Mouse (Mus musculus) urinary bladder, adult 2 months (tissue): ENCODE measurements around the gene Zfp507. TPM values are rescaled to one million over a fixed set of nuclear protein-coding genes. Genes with fewer than 3 reads are reported as not detected.

Experiments
- DNase-seq: peaks from one replicate; pipeline ENCODE4 v3.0.0; 2022; ENCODE audit warnings: low spot score
- polyA plus RNA-seq: library from polyadenylated mRNA; depleted of rRNA; stranded (reverse); fragments of >200 nt; gene quantifications from 2 replicates; pipeline ENCODE4 v1.2.3, GENCODE M21; 2012

Gene Zfp507
- polyA plus RNA-seq, 1 experiment, result 11.5 TPM

GRCm38 (mm10) chr7:35782252-35782651 lies 20.6 kb downstream of the Zfp507 start:
- no peak for DNase-seq

- no peak for DNase-seq
Observed at GRCm38 (mm10) chr7:35774127-35774526, 28.7 kb downstream of the Zfp507 start.

- no peak for DNase-seq
Observed at GRCm38 (mm10) chr7:35772347-35772746, 30.5 kb downstream of the Zfp507 start.

GRCm38 (mm10) chr7:35771106-35771505 lies 31.7 kb downstream of the Zfp507 start:
- no peak for DNase-seq

- no peak for DNase-seq
Observed at GRCm38 (mm10) chr7:35770122-35770521, 32.7 kb downstream of the Zfp507 start.

- DNase-seq, result no peak
Observed at GRCm38 (mm10) chr7:35764461-35764860, 38.3 kb downstream of the Zfp507 start.

- DNase-seq, result no peak
Observed at GRCm38 (mm10) chr7:35761801-35762200, 41.0 kb downstream of the Zfp507 start.

- DNase-seq, result no peak
Observed at GRCm38 (mm10) chr7:35759602-35760001, 43.2 kb downstream of the Zfp507 start.

- DNase-seq, result no peak
Observed at GRCm38 (mm10) chr7:35756510-35757440, 46.0 kb downstream of the Zfp507 start.

- DNase-seq, result no peak
Observed at GRCm38 (mm10) chr7:35754886-35755168, 48.0 kb downstream of the Zfp507 start.

GRCm38 (mm10) chr7:35754033-35754885 lies 48.5 kb downstream of the Zfp507 start, which contains the start of gene Dpy19l3:
TSS of gene Dpy19l3 (minus strand) at chr7:35754454.
- peak; percentile 91 for DNase-seq

GRCm38 (mm10) chr7:35753319-35754032 lies 49.3 kb downstream of the Zfp507 start:
- no peak for DNase-seq

- no peak for DNase-seq
Observed at GRCm38 (mm10) chr7:35750873-35751272, 51.9 kb downstream of the Zfp507 start.

GRCm38 (mm10) chr7:35747397-35747964 lies 55.3 kb downstream of the Zfp507 start:
- DNase-seq, result no peak

GRCm38 (mm10) chr7:35746686-35747396 lies 56.0 kb downstream of the Zfp507 start:
- DNase-seq, result no peak

GRCm38 (mm10) chr7:35745281-35745702 lies 57.5 kb downstream of the Zfp507 start:
- no peak for DNase-seq

GRCm38 (mm10) chr7:35744771-35745170 lies 58.0 kb downstream of the Zfp507 start:
- no peak for DNase-seq

GRCm38 (mm10) chr7:35742310-35742709 lies 60.5 kb downstream of the Zfp507 start:
- no peak for DNase-seq

GRCm38 (mm10) chr7:35741858-35742257 lies 60.9 kb downstream of the Zfp507 start:
- no peak for DNase-seq

GRCm38 (mm10) chr7:35740489-35741230 lies 62.1 kb downstream of the Zfp507 start:
- no peak for DNase-seq
